Mouse (Mus musculus): ENCODE data around the gene Cdk19. TPM values are rescaled to one million over a fixed set of nuclear protein-coding genes. Genes with fewer than 3 reads are reported as not detected.

Gene Cdk19
- 5.9 and 6.2 TPM in 2 replicates for polyA plus RNA-seq (2015; fragmentation: Nextera tagmentation; extraction: Ambion mirVana)

GRCm38 (mm10) chr10:40339351-40339964 is at the start of gene Cdk19:
Gene Cdk19 (plus strand): TSS chr10:40339564.

GRCm38 (mm10) chr10:40302140-40302985 is 37.0 kb upstream of the Cdk19 start, which contains the start of gene Amd1:
Gene Amd1 (minus strand): TSS chr10:40302186.

Other genes with a start within 250 kb of the Cdk19 start
- 1.4 and 1.5 TPM in 2 replicates for gene Slc16a10, start 197.3 kb upstream of the Cdk19 start, polyA plus RNA-seq (2015; fragmentation: Nextera tagmentation; extraction: Ambion mirVana)
- 50.7 and 54.6 TPM in 2 replicates for gene Rpf2, start 92.5 kb upstream of the Cdk19 start, polyA plus RNA-seq (2015; fragmentation: Nextera tagmentation; extraction: Ambion mirVana)
- 51.4 and 61.5 TPM in 2 replicates for gene Gtf3c6, start 81.5 kb upstream of the Cdk19 start, polyA plus RNA-seq (2015; fragmentation: Nextera tagmentation; extraction: Ambion mirVana)
- 35.4 and 36.6 TPM in 2 replicates for gene Amd1, start 37.4 kb upstream of the Cdk19 start, polyA plus RNA-seq (2015; fragmentation: Nextera tagmentation; extraction: Ambion mirVana)
- gene Slc22a16, start 230.8 kb downstream of the Cdk19 start, polyA plus RNA-seq (2015; fragmentation: Nextera tagmentation; extraction: Ambion mirVana): not detected in 2 replicates